Mouse (Mus musculus) hindbrain, embryonic 14.5 days (tissue): ENCODE measurements at regions not wholly inside any gene's neighbourhood (a gene's known extent, or its start where the extent isn't known, plus 50 kb on each side); places are given as distances from the start of the nearest gene placed in this dataset.

Experiments used
- ATAC-seq: fragments of 200-750 bp; cut with Nextera tagmentation; 2 replicates; pipeline ENCODE4 v1.8.0; 2017; ENCODE audit warnings: moderate number of reproducible peaks, mild to moderate bottlenecking, moderate TSS enrichment, moderate library complexity; ENCODE audit not compliant: low FRiP score
- DNase-seq: peaks from one replicate; pipeline ENCODE4 v3.0.0-alpha.2; 2015; ENCODE audit warnings: low spot score
- H3K27ac ChIP-seq: fragments of 300-500 bp; sonication (generic); 2 replicates; pipeline ENCODE4 v1.5.1; 2014; ENCODE audit warnings: mild to moderate bottlenecking, moderate library complexity
- H3K27me3 ChIP-seq: fragments of 300-500 bp; sonication (generic); 2 replicates; pipeline ENCODE4 v1.6.1; 2014; ENCODE audit warnings: mild to moderate bottlenecking, low read length, mixed read lengths; ENCODE audit not compliant: control insufficient read depth, insufficient read depth
- H3K36me3 ChIP-seq: fragments of 300-500 bp; sonication (generic); replicated peaks from 2 replicates; pipeline ENCODE4 v1.6.1; 2014; ENCODE audit not compliant: control insufficient read depth, insufficient read depth
- H3K4me1 ChIP-seq: fragments of 300-500 bp; sonication (generic); replicated peaks from 2 replicates; pipeline ENCODE4 v1.6.1; 2014; ENCODE audit warnings: antibody characterized with exemption, low read length, mixed read lengths; ENCODE audit not compliant: control insufficient read depth, insufficient read depth
- H3K4me2 ChIP-seq: fragments of 300-500 bp; sonication (generic); replicated peaks from 2 replicates; pipeline ENCODE4 v1.6.1; 2014; ENCODE audit warnings: mild to moderate bottlenecking, moderate library complexity
- H3K4me3 ChIP-seq: fragments of 300-500 bp; sonication (generic); replicated peaks from 2 replicates; pipeline ENCODE4 v1.5.1; 2014; ENCODE audit warnings: mild to moderate bottlenecking, low read length
- H3K9ac ChIP-seq: fragments of 300-500 bp; sonication (generic); 2 replicates; pipeline ENCODE4 v1.6.1; 2014
- H3K9me3 ChIP-seq: fragments of 300-500 bp; sonication (generic); 2 replicates; pipeline ENCODE4 v1.6.1; 2016; ENCODE audit warnings: low read length; ENCODE audit not compliant: control insufficient read depth
- WGBS: fragments of 180-500 bp; shearing (Covaris S2); extraction: QIAGEN DNeasy Blood & Tissue Kit; methylation state at CpG from one replicate; pipeline ENCODE4 v1.1.7; 2014; 5-methylcytosine and 5-hydroxymethylcytosine counted together

- Histone ChIP-seq H3K27me3 (no peaks in the 10 kb centered on the region), H3K4me3 (no peak overlapping the region), H3K27ac (no peak overlapping the region), H3K4me1 (no peaks in the 10 kb centered on the region), H3K36me3 (no peaks in the 10 kb centered on the region), H3K9me3 (no peaks in the 10 kb centered on the region), H3K9ac (no peak overlapping the region), H3K4me2 (no peak overlapping the region)
- 81% methylated on average over 3 of the region's 3 CpGs for WGBS
- no peak for ATAC-seq
- no peak for DNase-seq
Measured at GRCm38 (mm10) chr9:24982796-24983195, 106.4 kb upstream of the Gm10181 start.

DNA sequence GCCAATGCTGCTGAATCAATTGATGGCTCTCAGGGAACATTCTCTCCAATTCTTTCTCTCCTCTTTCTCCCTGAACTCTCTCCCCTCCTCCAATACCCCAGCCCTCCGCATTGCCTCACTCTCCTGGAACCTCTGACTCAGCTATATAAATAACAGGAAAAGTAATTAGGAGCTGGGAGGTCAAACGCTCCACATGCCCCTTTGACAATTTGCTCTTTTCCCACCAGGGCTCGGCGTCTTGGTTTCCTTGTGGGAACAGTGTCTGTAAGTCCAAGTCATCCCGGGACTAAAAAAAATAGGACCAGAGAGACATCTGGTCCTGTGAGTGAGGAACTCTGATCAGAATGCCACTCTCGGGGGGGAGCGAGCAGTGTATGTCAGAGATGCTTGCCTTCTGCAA is 94.7 kb upstream of the Gm10181 start:
- H3K4me2 ChIP-seq = no peak overlapping the region
- WGBS = 71% methylated on average over 7 of the region's 7 CpGs
- no peaks in the 10 kb centered on the region for H3K4me1 ChIP-seq
- no peak for DNase-seq
- H3K9ac ChIP-seq = no peak overlapping the region
- H3K36me3 ChIP-seq = no peaks in the 10 kb centered on the region
- H3K9me3 ChIP-seq = no peaks in the 10 kb centered on the region
- ATAC-seq = no peak
- no peak overlapping the region for H3K27ac ChIP-seq
- H3K27me3 ChIP-seq = no peaks in the 10 kb centered on the region
- no peak overlapping the region for H3K4me3 ChIP-seq

GRCm38 (mm10) chr9:25021095-25021691 is 68.0 kb upstream of the Gm10181 start:
- Histone ChIP-seq H3K9me3 (no peaks in the 10 kb centered on the region), H3K4me1 (no peaks in the 10 kb centered on the region), H3K9ac (no peak overlapping the region), H3K4me3 (no peak overlapping the region), H3K4me2 (no peak overlapping the region), H3K27me3 (no peaks in the 10 kb centered on the region), H3K27ac (no peak overlapping the region), H3K36me3 (no peaks in the 10 kb centered on the region)
- DNase-seq (no peak), ATAC-seq (no peak)
- WGBS = 80% methylated on average over 4 of the region's 4 CpGs

GRCm38 (mm10) chr9:25022439-25022838 is 66.8 kb upstream of the Gm10181 start:
- no peak for DNase-seq
- Histone ChIP-seq H3K36me3 (no peaks in the 10 kb centered on the region), H3K4me3 (no peak overlapping the region), H3K4me1 (no peaks in the 10 kb centered on the region), H3K4me2 (no peak overlapping the region), H3K9ac (no peak overlapping the region), H3K27me3 (no peaks in the 10 kb centered on the region), H3K9me3 (no peaks in the 10 kb centered on the region), H3K27ac (no peak overlapping the region)
- ATAC-seq = no peak
- WGBS = 87% methylated on average over 4 of the region's 4 CpGs

DNA sequence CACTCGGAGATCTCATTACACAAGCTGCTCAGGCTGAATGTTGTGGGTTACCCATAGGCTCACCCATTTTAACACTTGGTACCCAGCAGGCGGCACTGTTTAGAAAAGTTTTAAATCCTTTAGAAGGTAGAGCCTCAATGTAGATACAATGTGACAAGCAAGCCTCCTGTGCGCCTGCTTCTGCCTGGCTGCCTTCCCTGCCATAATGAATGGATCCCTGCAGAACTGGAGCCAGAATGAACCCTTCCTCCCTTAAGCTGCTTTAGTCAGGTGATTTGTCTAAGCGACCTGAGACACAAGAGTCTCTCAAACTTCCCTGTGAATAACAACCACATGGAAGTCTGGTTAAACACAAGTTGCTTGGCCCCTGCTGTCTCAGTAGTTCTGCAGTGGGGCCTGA is 64.7 kb upstream of the Gm10181 start:
- DNase-seq = no peak
- Histone ChIP-seq H3K27me3 (no peaks in the 10 kb centered on the region), H3K4me3 (no peak overlapping the region), H3K27ac (no peak overlapping the region), H3K9ac (no peak overlapping the region), H3K9me3 (no peaks in the 10 kb centered on the region), H3K4me1 (no peaks in the 10 kb centered on the region), H3K4me2 (no peak overlapping the region), H3K36me3 (no peaks in the 10 kb centered on the region)
- ATAC-seq = no peak
- 51% methylated on average over 4 of the region's 4 CpGs for WGBS

GRCm38 (mm10) chr9:25027581-25027980 is 61.6 kb upstream of the Gm10181 start:
- Histone ChIP-seq H3K4me2 (no peak overlapping the region), H3K27ac (no peak overlapping the region), H3K9ac (no peak overlapping the region), H3K27me3 (no peaks in the 10 kb centered on the region), H3K9me3 (no peaks in the 10 kb centered on the region), H3K36me3 (no peaks in the 10 kb centered on the region), H3K4me1 (no peaks in the 10 kb centered on the region), H3K4me3 (no peak overlapping the region)
- DNase-seq (peak; percentile 89), ATAC-seq (0 out of 2 replicates have a peak, but pooled peaks have one; percentile 11)
- 7% methylated on average over 8 of the region's 8 CpGs for WGBS

DNA sequence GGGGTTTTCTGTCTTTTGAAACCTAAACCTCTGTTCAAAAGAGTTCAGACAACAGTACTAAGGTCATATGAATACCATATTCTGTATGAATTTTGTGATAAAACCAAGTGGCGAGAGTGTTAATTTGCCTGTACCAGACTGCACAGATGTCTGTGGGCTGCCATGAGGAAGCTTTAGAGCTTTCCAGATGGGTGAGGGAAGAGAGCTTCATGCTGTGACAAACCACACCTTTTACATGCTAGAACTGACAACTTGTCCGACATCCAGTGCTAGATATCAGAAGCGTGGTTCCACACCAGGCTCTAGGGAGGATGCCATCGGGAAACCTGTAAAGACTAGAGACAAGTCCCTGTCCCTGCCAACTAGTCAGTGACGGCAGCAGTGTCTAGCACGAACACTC is 60.9 kb upstream of the Gm10181 start:
- Histone ChIP-seq H3K4me1 (no peaks in the 10 kb centered on the region), H3K4me2 (no peak overlapping the region), H3K4me3 (no peak overlapping the region), H3K9me3 (no peaks in the 10 kb centered on the region), H3K27ac (no peak overlapping the region), H3K9ac (no peak overlapping the region), H3K36me3 (no peaks in the 10 kb centered on the region), H3K27me3 (no peaks in the 10 kb centered on the region)
- DNase-seq = no peak
- no peak for ATAC-seq
- 79% methylated on average over 6 of the region's 6 CpGs for WGBS

DNA sequence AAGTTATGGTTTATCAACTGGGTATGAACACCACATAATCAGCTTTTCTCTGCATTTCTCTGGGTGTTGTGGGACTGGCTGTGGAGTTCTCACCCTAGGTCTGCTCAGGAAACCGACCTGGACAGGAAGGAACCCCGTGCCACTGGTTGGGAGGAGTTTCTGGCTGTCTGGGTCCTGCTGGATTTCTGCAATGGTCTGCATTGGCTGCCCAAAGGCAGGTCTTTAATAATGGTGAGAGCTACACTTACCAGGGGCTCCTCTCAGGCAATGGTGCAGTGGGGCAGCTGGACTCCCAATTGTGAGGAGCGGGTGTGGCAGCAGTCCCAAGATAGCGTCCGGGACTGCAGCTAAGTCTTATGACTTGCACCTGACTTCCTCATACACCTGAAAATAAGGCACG is 57.8 kb upstream of the Gm10181 start:
- Histone ChIP-seq H3K4me3 (no peak overlapping the region), H3K27ac (no peak overlapping the region), H3K9me3 (no peaks in the 10 kb centered on the region), H3K4me1 (no peaks in the 10 kb centered on the region), H3K36me3 (no peaks in the 10 kb centered on the region), H3K9ac (no peak overlapping the region), H3K27me3 (no peaks in the 10 kb centered on the region), H3K4me2 (no peak overlapping the region)
- 90% methylated on average over 6 of the region's 6 CpGs for WGBS
- ATAC-seq (no peak), DNase-seq (no peak)
